Mouse (Mus musculus) gastrocnemius, postnatal 25 days (tissue): ENCODE data around the gene Grasp. TPM values are rescaled to one million over a fixed set of nuclear protein-coding genes. Genes with fewer than 3 reads are reported as not detected.

ENCODE experiments used
- DNase-seq: peaks from one replicate; pipeline ENCODE4 v3.0.0; 2022
- long read RNA-seq, 2 experiments: library from polyadenylated mRNA; stranded (forward); transcript quantifications; one replicate each; pipeline ENCODE4 v2.0.0; 2021
- total RNA-seq, 2 experiments: library from RNA; stranded (reverse); gene quantifications; 1 replicate in 1 of 2; 2 replicates in 1 of 2; pipeline ENCODE4 v1.2.3; 2021

The Grasp gene
- total RNA-seq = 1 to 10 TPM; 4.3 to 5.7 TPM
- long read RNA-seq, experiment 1, transcript Grasp-201 (8 exons, 2,033 nt) = major isoform, 5 of 7 reads
- long read RNA-seq, experiment 1, partial matches to known transcripts = 0 of 7 reads
- long read RNA-seq, experiment 1, other reads (novel, unspliced or antisense) = 2 of 7 reads
- long read RNA-seq, experiment 2, transcript Grasp-201 (8 exons, 2,033 nt) = major isoform, 13 of 14 reads
- long read RNA-seq, experiment 2, partial matches to known transcripts = 0 of 14 reads
- long read RNA-seq, experiment 2, other reads (novel, unspliced or antisense) = 1 of 14 reads

DNA sequence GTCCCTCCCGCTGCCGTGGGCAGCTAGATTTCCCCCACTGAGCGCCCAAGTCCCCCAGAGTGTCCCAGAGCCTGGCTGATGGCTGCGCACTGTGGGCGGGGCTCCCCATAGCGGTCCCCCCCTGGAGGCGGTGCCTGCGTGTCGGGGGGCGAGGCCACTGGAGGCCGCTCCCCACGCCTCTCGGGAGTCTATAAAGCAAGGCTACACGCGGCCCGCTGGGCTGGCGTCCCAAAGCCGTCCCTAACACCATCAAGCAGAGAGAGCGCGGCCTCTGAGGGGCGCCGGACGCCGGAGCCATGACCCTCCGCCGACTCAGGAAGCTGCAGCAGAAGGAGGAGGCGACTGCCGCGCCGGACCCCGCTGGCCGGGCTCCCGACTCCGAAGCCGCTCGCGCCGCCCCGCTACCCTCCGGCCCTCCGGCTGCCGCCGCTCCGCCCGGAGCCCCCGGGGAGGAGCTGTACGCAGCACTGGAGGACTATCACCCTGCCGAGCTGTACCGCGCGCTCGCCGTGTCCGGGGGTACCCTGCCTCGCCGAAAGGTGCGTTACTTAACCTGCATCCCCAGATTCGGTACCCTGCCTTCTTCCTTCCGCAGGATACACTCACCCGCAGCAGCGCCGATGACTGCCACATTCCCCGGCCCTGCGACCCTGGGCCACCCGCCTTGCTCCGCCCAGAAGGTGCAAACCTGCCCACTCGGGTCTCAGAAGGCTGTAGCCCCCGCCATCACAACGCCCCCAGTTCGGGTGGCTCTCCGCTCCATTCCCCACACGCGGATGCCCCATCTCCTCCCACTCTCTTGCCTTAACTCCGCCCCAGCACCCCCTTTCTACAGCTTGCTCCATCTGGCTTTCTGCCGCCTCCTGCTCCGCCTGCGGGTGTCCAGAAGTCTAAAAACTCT is at the start of gene Grasp:
TSS of gene Grasp (plus strand) at position 183 of the 901 bp plus-strand sequence.
- DNase-seq = peak; percentile 92

DNA sequence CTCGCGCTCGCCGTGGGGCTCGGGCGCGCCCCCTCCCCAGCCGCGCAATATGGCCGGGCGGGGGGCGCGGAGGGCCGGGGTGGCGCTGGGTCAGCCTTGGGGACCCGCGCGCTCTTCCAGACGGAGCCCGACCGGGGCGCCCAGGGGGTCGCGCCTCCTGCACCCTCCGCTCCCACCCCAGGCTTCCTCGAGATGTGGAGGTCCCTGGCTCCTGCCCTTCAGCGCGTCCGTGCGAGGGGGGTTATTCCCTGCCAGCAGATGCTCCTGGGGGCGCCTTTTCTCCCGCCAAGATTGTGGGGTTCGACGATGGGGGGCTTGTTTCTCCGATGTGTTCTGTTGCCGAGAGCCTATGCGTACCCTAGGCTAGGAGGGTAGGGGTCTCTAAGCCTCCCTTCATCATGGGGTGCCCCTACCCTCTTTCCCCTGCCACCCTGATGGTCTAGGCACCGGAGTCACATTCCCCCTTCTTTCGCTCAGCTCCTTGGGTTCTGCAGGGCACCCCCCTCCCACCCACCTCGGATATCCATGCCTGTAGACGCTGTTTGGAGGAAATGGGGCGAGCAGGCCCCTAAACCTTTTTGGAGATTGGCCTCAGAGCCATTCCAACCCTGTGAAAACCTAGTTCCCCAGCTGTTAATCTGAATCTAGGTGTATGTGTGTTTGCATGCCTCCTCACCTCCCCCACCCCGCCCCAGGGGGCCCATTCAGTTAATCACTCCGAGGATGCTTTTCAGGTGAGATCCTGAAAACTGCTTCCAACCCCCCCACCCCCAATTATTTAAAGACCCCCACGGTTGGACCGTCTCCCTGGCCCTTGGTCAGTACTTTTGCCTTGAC is 49.5 kb upstream of the Grasp start:
- DNase-seq = no peak

- DNase-seq = no peak
These were observed 48.9 kb upstream of the Grasp start for GRCm38 (mm10) chr15:101175131-101175460.

GRCm38 (mm10) chr15:101175613-101176283 is 48.2 kb upstream of the Grasp start:
- DNase-seq = no peak

GRCm38 (mm10) chr15:101176284-101176680 is 47.7 kb upstream of the Grasp start:
- no peak for DNase-seq

DNA sequence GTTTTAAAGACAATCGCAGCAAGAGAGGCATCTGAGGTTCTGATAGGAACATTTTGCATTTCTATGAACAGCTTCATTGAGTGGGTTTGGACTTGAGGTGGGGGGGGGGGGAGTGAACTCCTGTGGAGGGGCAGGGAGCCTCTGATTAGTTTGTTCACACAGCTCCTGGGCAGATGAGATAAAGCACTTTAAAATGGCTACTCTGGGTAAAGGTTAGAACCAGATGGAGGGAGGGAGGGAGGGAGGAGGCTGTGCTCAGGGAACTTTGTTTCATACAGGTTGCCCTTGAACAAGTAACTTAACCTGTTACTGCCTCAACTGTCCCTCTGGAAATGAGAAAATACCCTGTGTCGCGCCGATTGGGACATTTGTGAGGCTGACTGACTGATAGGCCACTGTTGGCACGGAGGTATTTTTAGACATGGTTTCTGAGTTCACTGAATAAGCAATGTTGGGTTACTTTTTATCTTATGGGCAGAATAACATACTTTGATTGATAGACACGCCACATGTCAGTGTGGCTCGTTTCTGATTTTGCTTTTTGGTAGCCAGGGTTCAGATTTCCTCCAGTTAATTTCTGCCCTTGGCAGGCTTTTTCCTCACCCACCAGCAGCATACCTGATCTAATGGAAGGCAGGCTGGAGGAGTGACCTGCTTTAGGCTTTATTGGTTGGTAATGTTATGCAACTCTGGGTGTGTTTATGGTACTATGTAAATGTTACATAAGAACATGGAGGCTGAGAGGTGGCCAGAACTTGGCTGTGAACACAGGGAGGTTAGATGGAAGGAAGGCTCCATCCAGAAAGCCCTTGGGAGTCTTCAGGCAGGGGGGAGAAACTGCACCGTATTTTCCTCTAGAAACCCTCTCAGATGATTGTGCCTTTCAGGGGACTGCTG is 46.9 kb upstream of the Grasp start:
- DNase-seq = peak; percentile 38

- DNase-seq = no peak
These were observed 43.5 kb upstream of the Grasp start for GRCm38 (mm10) chr15:101180363-101181105.

GRCm38 (mm10) chr15:101181106-101181466 is 42.9 kb upstream of the Grasp start:
- DNase-seq = no peak

DNA sequence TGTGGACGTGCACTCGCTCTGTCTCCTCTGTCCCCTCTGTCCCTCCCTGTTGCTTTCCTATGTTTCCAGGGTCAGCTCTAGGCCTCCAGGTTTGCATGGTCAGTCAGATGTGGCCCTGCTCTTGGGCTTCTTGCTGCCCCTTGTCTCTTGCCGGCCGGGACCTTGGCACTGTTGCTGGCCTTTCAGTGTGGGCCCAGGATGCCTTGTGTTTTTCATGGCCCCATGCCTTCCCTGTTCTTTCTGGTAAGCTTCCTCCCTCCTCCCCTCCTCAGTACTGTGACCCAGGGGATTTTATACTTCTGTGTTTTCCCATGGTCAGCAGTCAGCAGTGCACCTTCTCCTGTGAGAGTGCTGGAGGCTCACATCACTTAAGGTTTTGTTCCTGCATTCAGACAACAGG is 42.5 kb upstream of the Grasp start:
- no peak for DNase-seq

DNA sequence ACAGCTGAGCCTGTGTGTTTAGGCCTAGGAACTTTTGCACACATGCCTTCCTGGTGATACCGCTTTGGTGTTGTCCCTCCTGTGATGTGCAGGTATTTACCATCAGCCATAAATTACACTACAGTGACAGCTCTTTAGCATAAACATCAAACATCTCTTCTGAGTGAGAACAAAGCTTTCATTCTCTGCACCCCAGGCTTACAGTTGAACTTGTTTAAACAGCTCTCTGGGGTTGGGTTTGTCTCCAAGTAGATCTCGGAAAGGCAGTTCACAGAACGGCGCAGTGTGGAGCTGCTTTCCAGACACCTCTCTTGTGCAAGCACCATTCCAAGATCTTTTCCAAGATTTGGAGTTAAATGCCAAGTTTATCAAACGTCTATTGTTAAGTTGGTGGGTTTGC is 41.3 kb upstream of the Grasp start:
- DNase-seq = no peak

DNA sequence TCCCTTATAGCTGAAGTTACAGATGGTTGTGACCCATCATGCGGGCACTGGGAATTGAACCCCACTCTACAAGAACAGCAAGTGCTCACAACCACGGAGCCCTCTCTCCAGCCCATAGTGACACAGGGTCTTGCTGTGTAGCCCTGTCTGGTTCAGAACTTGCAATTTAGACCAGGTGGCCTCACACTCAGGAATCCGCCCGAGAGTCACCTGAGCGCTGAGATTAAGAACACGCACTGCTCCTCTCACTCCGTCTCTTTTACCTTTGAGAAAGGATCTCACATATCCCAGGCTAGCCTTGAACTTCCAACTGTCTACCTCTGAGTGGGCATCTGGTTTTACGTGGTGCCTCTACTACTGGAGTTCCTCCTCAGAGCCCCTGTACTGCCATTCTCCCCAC is 39.7 kb upstream of the Grasp start:
- no peak for DNase-seq

- no peak for DNase-seq
These were observed 38.4 kb upstream of the Grasp start for GRCm38 (mm10) chr15:101185549-101185948.

- no peak for DNase-seq
These were observed 36.1 kb upstream of the Grasp start for GRCm38 (mm10) chr15:101187907-101188306.

DNA sequence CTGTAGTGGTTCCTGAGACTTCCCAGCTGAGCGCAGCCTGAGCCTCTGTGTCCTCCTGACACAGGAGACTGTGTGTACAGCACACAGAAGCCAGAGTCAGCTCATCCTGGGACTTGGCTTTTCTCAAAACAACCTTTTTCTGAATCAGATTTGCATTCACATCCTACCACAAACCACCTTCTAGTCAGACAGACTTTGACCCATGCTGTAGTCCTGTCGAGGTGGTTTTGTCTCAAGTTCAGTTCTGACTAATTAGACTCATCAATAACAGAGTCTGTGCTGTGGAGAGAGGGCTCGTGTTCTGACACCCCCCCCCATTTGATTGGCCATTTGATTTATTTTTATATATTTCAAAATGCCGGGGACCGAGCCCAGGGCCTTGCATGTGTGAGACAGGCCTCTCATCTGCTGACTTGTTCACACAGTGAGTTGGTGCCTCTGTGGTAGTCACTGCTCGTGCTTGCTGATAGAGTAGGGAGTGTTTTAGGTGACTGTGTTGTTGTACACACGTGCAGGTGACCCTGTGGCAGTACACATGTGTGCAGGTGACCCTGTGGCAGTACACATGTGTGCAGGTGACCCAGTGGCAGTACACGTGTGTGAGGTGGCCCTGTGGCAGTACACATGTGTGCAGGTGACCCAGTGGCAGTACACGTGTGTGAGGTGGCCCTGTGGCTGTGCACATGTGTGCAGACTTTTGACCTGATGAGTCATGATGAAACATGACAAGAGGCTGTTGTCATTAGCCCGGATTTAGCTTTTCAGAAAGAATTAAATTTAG is 33.8 kb upstream of the Grasp start:
- DNase-seq = no peak

GRCm38 (mm10) chr15:101190762-101191150 is 33.2 kb upstream of the Grasp start:
- DNase-seq = no peak

DNA sequence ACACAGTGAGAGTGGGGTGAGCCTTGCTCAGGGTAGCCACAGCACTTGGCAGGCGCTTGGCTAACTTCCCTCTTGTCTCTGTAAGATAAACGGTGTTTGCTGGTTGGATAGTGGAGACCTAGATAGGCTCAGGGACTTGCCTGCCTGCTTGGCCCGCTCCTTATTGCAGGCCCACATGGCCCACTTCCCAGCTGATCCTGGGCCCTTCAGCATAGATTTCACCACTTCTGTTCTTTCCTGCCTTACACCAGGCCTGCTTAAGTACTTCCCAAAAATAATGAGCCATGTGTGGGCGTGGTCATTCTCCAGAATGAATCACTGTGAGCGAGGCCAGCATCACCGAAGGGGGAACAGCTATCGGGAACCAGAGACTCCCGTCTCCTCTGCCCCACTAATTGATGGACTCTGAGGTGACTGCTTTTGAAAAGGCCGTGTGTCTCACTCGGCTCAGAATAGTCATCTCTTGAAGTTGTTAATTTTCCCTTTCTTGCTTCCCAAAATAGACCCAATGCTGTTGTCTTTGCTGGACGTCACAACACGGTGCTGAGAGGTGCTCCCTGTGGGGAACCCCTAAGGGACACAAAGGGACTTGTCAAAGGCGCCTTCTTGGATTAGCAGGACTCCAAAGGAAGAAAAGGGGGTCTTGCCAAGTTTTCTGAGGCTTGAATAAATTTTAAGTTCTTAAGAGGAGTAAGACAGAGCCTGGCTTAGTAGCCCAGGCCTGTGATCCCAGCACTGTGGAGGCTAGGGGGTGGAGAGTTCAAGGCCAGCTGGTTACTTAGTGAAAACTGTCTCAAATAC is 32.3 kb upstream of the Grasp start:
- peak; percentile 64 for DNase-seq

- no peak for DNase-seq
These were observed 31.7 kb upstream of the Grasp start for GRCm38 (mm10) chr15:101192260-101192640.

DNA sequence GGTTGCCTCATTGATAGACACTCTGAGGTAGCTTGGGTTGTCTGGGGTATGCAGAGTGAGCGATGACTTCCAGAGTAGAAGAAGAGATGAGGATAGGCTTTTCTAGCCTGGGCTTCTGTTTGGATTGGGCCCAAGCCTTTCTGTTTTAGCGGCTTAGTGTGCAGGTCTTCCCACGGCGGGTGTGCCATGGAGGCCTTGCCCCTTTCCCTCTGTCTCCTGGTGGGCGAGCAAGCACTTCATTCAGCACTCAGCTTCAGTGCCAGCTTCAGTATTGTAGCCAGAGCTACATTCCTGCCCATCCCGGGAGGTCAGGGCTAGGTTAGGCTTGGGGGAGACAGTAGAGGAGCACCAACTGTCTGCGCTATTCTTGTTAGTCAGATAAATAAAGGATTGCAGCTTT is 31.3 kb upstream of the Grasp start:
- DNase-seq = no peak

DNA sequence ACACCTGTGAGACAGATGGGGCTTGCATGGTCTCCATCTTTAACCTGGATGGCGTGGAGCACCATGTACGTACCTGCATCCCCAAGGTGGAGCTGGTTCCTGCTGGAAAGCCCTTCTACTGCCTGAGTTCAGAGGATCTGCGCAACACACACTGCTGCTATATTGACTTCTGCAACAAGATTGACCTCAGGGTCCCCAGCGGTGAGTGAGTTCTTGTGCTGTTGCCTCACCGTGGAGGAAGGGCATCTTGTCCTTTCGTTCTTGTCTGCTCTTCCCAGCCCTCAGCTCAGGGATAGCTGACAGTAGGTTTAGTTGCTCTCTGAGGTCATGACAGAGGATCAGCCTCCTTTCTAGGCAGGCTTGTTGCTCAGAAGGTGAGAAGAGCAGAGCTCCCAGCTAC is 30.0 kb upstream of the Grasp start:
- DNase-seq = no peak
